8 mouse cellular contexts compared by ENCODE assay signal in genomic region chr11:18151788-18152563, GRCm38 (mm10).
DNase-seq lines count a peak whose midpoint lies in the region; ATAC-seq and TF ChIP-seq lines count a peak whose summit lies in the region.

No protein-coding gene starts in this region.

- H3K9ac ChIP-seq in intestine, embryonic 15.5 days: no peak overlapping the region
- no peak overlapping the region for H3K9ac ChIP-seq in midbrain, postnatal 0 days (replicated peaks; ENCODE audit: low read length, poor library complexity, severe bottlenecking)

- TF ChIP-seq POLR2A in testis, adult 2 months (IDR thresholded peaks at IDR 0.05; ENCODE audit: control insufficient read depth, low read depth, low read length): no peak

- no peaks in the 10 kb centered on the region for H3K36me3 ChIP-seq in intestine, embryonic 15.5 days
- no peaks in the 10 kb centered on the region for H3K36me3 ChIP-seq in limb, embryonic 10.5 days
- H3K36me3 ChIP-seq in midbrain, postnatal 0 days (ENCODE audit: insufficient read depth, low read length): no peaks in the 10 kb centered on the region
- H3K36me3 ChIP-seq in testis, adult 2 months (ENCODE audit: control insufficient read depth, insufficient read depth, low read length): no peaks in the 10 kb centered on the region

- H3K27me3 ChIP-seq in intestine, embryonic 15.5 days (replicated peaks): no peaks in the 10 kb centered on the region
- no peaks in the 10 kb centered on the region; the same call in 1 of the 2 replicates for H3K27me3 ChIP-seq in limb, embryonic 10.5 days (ENCODE audit: low read depth, poor library complexity, severe bottlenecking)
- no peaks in the 10 kb centered on the region for H3K27me3 ChIP-seq in midbrain, postnatal 0 days (ENCODE audit: insufficient read depth, low read length)
- H3K27me3 ChIP-seq in testis, adult 2 months (ENCODE audit: control insufficient read depth, insufficient read depth, low read length): no peaks in the 10 kb centered on the region

- TF ChIP-seq CTCF in midbrain, postnatal 0 days (IDR thresholded peaks at IDR 0.05): peak; percentile 76
- peak; percentile 42; the same call in 1 of the 2 replicates for TF ChIP-seq CTCF in testis, adult 2 months (IDR thresholded peaks at IDR 0.05; ENCODE audit: control insufficient read depth, insufficient read depth, insufficient replicate concordance, low read depth, low read length)

- H3K4me1 ChIP-seq in intestine, embryonic 15.5 days (replicated peaks): no peaks in the 10 kb centered on the region
- peaks cover 10% of the 10 kb centered on the region for H3K4me1 ChIP-seq in limb, embryonic 10.5 days
- no peaks in the 10 kb centered on the region for H3K4me1 ChIP-seq in midbrain, postnatal 0 days (ENCODE audit: insufficient read depth, low read length)
- H3K4me1 ChIP-seq in testis, adult 2 months (ENCODE audit: control insufficient read depth, insufficient read depth, low read length): no peaks in the 10 kb centered on the region

- 12% methylated on average over 6 of the region's 6 CpGs for WGBS in intestine, embryonic 15.5 days
- WGBS in limb, embryonic 10.5 days: 14% methylated on average over 6 of the region's 6 CpGs
- 30% methylated on average over 6 of the region's 6 CpGs for WGBS in midbrain, postnatal 0 days

- H3K27ac ChIP-seq in intestine, embryonic 15.5 days: no peak overlapping the region
- peak overlapping the region; percentile 50; the same call in 1 of the 2 replicates for H3K27ac ChIP-seq in limb, embryonic 10.5 days
- no peak overlapping the region for H3K27ac ChIP-seq in midbrain, postnatal 0 days (ENCODE audit: low read depth, low read length)
- H3K27ac ChIP-seq in testis, adult 2 months (ENCODE audit: control insufficient read depth, insufficient read depth, low read depth, low read length): no peak overlapping the region

- no peak overlapping the region for H3K4me3 ChIP-seq in intestine, embryonic 15.5 days (replicated peaks)
- no peak overlapping the region for H3K4me3 ChIP-seq in limb, embryonic 10.5 days
- H3K4me3 ChIP-seq in midbrain, postnatal 0 days (ENCODE audit: low read depth, low read length): no peak overlapping the region
- no peak overlapping the region for H3K4me3 ChIP-seq in testis, adult 2 months (ENCODE audit: control insufficient read depth, low read depth, low read length)

- peak; percentile 88 for ATAC-seq in intestine, embryonic 15.5 days
- ATAC-seq in midbrain, postnatal 0 days (ENCODE audit: low FRiP score): no peak

- no peak overlapping the region for H3K4me2 ChIP-seq in intestine, embryonic 15.5 days (replicated peaks)
- no peak overlapping the region for H3K4me2 ChIP-seq in midbrain, postnatal 0 days (ENCODE audit: low read depth, low read length, poor library complexity, severe bottlenecking)

- DNase-seq in layer of hippocampus, adult 11-12 months (ENCODE audit: low spot score): peak; percentile 27
- DNase-seq in layer of hippocampus, adult 9-10 months (ENCODE audit: low spot score): no peak
- DNase-seq in embryo, embryonic 11 days: peak; percentile 86
- peak; percentile 91 for DNase-seq in heart, adult 11 months
- peak; percentile 78 for DNase-seq in limb, embryonic 10.5 days (ENCODE audit: low spot score)
- peak; percentile 76 for DNase-seq in midbrain, postnatal 0 days (ENCODE audit: low spot score)

- no peaks in the 10 kb centered on the region for H3K9me3 ChIP-seq in intestine, embryonic 15.5 days
- H3K9me3 ChIP-seq in limb, embryonic 10.5 days (replicated peaks): no peaks in the 10 kb centered on the region
- H3K9me3 ChIP-seq in midbrain, postnatal 0 days (ENCODE audit: low read length): no peaks in the 10 kb centered on the region
